Mouse (Mus musculus): ENCODE results near the gene Vps53.

DNA sequence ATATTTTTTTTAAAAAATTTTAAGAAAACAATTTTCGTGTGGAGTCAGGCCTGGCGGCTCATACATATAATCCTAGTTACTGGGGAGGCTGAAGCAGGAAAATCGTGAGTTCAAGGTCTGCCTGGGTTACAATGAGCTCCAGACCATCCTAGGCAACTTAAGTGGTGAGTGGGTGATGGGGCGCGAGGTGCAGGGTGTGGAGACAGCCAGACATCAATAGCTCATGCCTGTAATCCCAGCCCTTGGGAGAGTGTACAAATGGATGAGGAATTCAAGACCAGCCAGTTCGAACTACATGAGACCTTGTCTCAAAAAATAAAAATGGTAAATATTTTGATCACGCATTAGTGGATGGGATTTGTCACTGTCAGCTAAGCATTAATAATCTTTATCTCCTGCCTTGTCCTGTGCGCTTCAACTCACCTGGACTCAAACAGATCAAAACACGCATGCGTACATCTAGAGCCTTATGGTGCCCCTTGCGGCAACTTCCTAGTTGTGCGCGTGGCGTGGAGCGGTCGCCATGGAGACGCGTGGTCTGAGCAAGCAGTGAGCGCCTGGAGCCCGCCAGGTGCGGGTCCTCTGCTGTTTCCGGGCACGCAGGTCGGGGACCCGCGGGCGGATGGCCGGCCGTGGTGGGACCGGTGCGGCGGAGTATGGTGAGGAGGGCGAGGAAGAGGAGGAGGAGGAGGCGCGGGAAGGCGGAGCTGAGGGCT is 179.8 kb downstream of the Vps53 start, which contains the start of gene 1700016K19Rik:
- TF ChIP-seq MYOG (IDR thresholded peaks at IDR 0.05; ENCODE audit: control insufficient read depth in 1 of 3, insufficient read depth in 1 of 3, insufficient read length in 2 of 3, low read depth in 2 of 3) (no peak), POLR2A (IDR thresholded peaks at IDR 0.05; ENCODE audit: insufficient read length, low read depth) (no peak), USF1 (IDR thresholded peaks at IDR 0.05; ENCODE audit: low read depth) (no peak), TCF12 (IDR thresholded peaks at IDR 0.05; ENCODE audit: insufficient read depth, poor library complexity, severe bottlenecking) (no peak), MAX (IDR thresholded peaks at IDR 0.05; ENCODE audit: low read depth) (no peak), MYOD1 (IDR thresholded peaks at IDR 0.05; ENCODE audit: control insufficient read depth in 1 of 3, insufficient read length in 2 of 3, low read depth in 2 of 3) (no peak), CEBPB (IDR thresholded peaks at IDR 0.05; ENCODE audit: insufficient read depth, poor library complexity, severe bottlenecking) (no peak)
